Mouse (Mus musculus): Measurements from ENCODE around the gene Hsdl2.
A peak's percentile ranks its signal among the peaks of the same experiment; 100 is the strongest.

The Hsdl2 gene

DNA sequence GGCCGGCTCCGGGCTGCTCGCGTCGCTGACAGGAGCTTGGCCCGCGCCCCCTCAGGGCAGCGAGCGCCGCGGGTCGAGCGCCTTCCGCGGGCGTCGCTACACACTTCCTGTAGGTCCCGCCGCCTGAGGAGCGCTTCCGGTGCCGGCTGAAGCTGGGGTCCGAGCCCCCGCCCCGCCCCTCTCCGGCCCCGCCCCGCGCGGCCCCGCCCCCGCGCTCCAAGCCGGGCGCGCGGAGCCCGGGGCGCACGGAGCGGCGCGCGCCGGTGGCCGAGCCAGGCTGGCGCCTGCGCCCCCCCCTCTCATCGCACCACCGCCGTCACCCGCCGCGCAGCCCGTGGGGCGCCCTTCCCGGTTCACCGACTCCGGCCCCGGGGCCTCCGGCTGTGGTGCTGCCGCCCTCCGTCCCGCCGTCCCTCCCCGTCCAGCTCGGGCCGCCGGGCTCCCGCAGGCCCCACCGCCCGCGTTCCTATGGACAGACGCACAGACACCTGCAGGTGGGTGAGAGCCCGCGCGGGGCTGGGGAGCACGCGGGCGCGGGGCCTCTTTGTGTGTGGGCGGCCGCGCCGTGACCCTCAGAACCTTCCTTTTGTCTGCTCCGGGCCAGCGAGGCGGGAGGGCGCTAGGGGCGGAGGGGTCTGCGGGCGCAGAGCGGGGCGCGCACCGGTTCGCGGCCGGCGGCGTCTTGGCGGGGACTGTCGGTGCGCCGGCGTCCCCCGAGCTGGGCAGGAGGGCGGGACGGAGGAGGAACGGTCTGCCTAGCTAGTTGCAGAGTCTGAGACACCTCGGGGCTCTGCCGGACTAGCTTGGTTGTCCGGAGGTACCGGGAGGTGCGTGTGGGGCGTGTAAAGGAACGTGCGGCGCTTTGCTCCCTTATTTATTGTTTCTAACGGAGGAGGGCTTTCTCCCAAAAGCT lies 44.9 kb downstream of the Hsdl2 start, which contains the start of gene E130308A19Rik:
TSS of gene E130308A19Rik (plus strand) at position 214 of the 913 bp plus-strand sequence.
- peak; percentile 73 for DNase-seq (ENCODE audit: low spot score)

DNA sequence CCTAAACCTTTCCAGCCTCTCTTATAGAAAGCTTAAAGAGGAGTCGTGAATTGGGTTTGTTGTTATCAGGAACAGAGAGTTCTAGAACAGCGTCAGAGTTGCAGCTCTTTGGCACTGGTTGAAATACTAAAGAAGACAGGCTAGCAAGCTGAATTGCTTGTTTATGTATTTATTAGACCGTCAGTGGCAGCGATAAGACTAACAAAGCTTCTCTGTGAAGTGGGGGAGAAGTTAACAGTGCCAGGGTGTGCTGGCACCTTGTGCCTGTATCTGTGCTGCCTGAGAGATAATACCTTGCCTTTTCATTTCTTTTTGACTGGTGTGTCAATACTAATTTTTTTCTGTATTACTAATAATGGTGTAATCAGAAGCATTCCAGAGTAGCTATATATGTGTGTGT lies 46.9 kb downstream of the Hsdl2 start:
- DNase-seq (ENCODE audit: low spot score) = no peak

DNA sequence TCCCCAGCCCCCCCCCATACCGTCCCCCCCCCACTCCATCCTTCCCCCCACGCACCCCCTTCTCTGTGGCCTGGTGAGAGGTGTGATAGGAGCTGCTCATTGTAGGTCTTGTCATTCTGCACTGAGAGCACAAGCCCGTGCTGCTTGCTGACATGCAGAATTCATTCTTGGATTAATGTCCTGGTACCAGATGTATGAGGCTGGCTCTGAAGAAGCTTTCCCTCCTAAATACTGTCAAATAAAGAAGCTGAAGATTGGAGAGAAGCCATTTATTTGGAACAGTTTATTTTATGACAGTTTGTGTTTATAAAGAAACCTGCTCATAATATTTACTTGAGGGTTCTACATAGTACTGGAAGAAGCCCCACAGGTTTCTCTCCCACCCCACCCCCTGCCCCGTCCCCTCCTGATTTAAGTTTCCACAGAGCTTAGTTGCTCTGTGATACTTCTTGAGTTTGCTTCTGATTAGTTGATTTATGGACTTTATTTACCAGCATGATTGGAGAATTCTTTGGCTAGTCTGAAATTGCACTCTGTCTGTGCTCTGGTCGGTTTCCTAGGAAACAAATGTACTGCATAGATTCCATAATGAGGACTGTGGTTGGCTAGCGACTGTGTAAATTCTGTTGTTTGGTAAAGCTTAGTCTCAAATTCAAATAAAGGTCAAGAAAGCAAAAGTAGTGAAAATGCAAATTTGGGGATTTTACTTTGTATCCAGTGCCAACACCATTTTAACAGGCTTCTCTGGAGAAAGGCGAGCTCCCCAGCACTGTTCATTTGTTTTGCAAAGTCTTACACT lies 47.9 kb downstream of the Hsdl2 start:
- DNase-seq (ENCODE audit: low spot score) = no peak

DNA sequence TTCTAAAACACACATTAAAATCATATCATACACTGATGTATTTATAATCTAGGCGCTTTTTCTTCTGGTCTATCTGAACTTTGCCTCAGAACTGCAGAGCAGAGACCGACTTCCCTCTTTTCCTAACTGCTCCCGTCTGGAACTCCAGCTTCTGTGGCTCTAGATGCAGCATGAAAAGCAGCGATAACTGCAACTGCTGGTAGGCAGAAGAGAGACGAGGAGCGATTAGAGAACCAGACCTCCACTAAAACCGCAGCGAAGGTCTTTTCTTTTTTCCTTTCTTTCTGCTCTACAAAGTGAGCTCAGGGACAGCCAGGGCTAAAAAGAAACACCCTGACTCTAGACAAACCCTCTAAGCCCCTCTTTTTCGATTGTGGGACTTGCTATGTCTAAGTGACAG lies 48.8 kb downstream of the Hsdl2 start:
- DNase-seq (ENCODE audit: low spot score) = no peak

DNA sequence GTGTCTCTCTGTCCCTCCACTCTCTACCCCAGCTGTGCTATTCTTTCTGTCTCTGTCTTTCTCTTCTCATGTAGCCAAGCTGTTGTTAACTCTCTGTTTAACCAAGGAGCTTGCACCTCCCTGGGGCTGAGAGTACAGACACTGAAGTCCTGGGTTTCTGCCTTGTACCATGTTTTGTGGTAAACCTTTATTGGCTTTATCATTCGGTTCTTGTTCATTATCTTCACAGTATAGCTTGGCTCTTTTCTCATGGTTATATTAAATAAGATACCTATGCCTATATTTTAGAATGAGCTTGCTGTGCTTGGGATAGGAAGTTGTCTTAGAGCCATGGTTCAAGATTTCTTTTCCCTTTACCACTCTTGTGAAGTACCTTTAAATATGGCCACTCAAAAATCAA lies 53.2 kb downstream of the Hsdl2 start:
- DNase-seq (ENCODE audit: low spot score) = no peak

DNA sequence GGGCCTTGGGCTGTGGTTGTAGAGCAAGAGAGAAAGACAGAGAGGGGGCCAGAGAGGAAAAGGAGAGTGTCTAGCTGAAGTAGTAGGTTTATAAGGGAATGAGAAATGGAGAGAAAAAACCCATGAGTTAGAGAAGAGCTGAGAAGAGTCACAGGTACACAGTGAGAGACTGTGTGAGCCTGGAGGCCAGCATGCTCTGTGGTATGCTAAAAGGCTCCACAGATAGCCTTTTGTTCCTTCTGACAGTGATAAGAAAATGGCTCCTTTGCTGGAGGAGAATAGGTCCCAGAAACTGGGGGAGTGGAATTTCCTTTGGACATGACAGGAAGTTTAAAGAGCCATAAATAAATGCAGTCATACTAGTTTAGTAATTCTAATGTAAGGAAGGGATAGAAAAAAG lies 57.8 kb downstream of the Hsdl2 start:
- no peak for DNase-seq (ENCODE audit: low spot score)

DNA sequence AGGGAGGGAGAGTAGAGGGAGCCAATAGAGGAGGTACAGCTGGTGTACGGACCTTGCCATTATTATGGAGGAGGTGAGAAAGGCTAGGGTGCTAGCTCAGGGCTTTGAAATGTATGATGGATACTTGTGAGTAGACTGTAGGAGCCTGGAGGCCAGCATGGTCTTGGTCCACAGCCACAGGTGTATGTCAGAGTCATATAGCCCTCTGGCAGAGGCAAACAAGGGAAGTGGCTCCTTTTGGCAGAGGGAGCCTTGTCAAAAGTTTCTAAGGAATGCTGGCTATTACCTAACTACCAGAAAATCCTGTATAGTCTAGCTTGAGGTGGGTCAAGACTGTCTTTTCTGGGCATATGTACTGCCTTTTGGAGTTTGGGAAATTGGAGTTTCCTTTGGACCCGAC lies 59.4 kb downstream of the Hsdl2 start:
- no peak for DNase-seq (ENCODE audit: low spot score)

DNA sequence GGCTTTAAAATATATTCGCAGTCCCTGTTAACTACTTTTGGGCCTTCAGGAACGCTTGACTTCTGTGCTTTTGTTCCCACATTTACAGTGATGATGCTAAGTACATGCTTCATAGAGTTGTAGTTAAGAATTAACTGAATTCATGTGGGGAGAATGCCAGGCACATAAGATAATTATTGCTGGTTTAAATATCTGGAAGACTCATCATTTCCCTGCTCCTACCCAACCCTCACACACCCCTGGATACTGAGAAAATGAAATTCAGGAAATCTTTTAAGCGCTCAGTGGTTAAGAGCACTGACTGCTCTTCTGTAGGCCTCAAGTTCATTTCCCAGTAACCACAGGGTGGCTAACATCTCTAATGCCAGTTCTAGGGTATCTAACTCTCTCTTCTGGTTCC lies 60.7 kb downstream of the Hsdl2 start:
- DNase-seq (ENCODE audit: low spot score) = no peak

DNA sequence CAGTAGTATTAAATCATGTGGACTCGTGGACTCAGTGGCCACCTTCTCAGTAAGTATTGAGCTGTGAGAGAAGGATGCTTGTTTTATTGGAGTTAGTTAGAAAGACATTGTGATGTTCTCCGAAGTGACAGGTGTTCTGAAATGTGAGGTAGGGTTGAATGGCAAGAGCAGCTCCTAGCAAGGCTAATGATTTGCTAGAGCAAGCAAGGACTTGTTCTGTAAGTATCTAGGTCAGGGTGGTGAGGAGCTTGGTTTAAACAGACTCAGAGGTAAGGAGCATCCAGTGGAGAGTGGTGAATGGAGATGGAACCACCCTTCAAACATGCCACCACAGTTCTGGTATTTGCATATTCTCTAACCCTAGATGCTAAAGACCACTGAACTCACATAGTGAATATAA lies 61.3 kb downstream of the Hsdl2 start:
- DNase-seq (ENCODE audit: low spot score) = no peak

DNA sequence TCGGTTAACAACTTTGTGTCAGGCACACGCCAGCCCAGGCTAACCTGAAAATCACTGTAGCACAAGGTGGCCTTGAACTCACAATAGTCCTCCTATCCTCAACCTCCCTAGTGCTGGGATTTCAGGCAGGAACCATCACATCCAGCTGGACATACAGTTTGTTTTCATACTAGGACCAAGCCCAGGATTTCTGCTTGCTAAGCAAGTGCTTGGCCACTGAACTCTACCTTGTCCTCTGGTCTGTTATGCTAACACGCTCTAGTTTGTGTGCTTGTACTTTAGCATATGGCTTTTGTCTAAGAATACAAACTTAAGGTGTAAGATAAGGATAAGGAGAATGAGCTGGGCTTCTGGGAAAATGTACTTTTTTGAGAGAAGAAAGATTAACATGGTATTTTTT lies 63.1 kb downstream of the Hsdl2 start:
- DNase-seq (ENCODE audit: low spot score) = no peak

DNA sequence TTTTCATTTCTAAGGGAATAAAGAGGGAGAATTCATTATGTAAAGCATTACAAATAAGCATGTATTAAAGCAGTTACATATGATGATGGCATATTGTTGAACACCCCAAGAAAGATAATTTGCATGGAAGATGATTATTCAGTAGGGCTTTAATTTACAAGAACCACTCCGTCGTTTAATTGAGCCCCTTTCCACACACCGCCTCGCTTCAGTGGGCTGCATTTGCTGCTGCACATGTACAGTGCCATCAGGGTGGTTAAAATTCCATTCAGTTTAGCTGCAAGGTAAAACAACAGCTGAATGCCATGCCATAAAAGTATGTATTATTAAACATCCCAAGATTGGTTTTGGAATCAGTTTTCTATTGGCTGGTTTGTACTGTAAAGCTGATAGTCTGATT lies 63.6 kb downstream of the Hsdl2 start:
- no peak for DNase-seq (ENCODE audit: low spot score)

DNA sequence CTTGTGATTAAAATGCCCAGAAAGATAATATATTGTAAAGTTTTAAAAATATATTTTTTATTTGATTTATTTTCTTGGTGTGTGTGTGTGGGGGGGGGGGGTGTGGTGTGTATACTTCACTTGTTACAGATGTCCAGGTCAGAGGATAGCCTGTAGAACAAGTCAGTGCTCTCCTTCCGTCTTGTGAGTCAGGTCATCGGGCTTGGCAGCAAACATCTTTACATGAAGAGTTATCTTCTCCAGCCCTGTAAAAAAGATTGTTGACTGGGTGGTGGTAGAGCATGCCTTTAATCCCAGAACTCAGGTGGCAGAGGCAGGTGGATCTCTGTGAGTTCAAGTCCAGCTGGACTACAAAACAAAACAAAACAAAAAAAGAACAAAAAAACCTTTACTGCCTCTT lies 64.2 kb downstream of the Hsdl2 start:
- DNase-seq (ENCODE audit: low spot score) = no peak

DNA sequence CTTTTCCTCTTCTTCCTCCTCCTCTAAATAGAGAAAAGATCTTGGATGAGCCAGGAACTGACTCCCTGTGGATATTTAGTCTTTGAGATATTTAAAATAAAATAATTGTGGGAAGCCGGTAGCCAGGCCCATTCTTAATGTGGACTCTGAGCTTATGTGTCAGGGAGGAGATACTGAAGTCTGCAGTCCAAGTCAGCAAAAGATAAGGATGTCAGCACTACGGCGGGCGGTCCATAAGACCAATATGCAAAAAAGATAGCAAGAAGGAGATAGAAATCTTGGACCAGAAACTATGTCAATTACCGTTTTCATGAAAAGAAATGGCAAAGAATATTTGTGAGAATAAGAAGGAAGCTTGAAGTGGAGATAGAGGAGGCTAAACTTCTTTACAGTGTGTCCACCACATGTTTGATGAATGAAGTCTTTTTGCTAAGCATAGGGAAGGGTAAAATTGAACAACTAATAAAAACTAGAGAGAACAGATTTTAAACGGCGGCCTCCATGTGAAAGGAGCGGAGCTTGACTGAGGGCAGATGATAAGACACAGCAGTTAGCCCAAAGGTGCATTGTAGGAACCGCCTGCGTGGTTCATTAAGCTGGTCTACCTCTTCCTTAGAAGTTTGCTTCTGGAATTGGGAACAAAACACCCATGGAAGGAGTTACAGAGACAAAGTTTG lies 64.8 kb downstream of the Hsdl2 start:
- no peak for DNase-seq (ENCODE audit: low spot score)

DNA sequence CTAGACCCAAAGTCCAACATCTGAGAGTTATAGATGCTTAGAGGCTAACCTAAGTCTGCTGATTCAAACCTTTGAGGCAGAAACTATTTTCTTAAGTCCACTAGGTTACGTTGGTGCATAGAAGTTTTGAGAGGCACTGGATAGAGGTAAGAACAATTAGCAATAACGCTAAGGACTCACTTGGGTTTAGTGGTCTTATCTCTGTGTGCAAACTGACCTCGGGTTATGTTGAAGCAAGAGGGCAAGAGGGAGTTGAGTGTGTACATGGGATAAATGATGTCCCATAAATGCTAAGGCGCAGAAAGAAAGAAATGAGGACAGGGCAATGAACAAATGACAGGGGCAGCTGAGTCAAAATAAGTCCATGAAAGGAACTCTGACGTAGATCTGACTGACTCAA lies 67.8 kb downstream of the Hsdl2 start:
- DNase-seq (ENCODE audit: low spot score) = no peak

DNA sequence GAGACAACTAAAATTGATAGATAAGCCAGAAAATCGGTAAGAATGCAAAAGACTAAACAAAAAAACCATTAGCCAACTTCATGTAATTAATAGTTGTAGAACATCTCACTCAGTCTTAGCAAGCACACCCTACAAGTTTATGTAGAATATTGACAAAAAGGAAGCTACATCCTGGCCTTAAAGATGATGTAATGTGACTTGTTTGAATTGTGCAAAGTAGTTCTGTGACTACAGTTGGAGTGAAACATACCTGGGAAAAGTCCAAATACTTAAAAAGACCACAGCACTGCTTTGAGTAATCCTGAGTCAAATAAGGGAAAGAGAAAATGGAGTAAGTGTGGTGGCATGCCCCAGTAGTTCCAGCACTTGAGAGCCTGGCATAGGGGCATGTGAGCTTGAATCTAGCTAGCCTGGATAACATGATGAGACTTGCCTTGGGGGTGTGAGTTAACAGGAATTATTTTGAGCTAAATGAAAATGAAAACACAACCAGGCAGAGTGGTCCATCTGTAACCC lies 70.9 kb downstream of the Hsdl2 start:
- DNase-seq (ENCODE audit: low spot score) = no peak

DNA sequence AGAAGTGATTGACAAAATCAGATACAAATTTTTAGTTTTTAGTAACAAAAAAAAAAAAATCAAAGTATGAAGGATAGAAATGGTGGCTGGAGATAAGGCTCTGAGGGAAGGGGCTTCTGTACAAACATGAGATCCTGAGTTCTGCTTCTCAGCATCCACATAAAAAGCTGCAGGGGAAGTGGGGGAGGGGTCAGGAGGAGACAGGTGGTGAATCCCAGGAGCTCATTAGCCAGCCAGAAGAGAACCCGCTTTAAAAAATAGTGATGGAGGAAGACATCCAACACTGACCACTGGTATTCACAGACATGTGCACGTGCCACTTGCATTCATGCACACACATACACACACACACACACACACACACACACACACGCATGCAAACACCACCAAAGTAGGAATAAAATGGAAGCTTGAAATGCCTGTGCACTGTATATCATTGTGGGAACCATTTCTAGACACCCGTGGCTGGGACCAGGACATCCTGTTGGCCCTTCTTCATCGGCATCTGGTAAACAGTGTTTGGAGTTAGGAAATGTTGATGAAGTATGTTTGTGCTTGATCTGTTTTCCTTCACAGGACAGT lies 74.8 kb downstream of the Hsdl2 start:
- DNase-seq (ENCODE audit: low spot score) = no peak

DNA sequence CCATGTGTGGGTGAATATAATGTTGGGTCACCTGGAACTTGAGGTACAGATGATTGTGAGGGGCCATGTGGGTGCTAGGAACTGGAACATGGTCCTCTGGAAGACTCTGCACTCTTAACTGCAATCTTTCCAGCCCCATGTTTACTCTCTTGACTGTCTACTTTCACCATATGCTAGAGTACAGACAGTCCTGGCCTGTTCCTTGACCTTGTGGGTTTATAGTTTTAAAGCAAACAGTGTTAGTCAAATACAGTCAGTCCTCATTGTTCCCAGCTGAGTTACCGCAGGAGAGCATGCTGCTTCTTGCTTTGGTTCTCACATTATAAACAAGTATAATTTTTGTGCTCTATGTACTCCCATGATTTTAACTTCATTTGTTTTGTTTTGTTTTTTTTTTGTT lies 80.8 kb downstream of the Hsdl2 start:
- no peak for DNase-seq (ENCODE audit: low spot score)

DNA sequence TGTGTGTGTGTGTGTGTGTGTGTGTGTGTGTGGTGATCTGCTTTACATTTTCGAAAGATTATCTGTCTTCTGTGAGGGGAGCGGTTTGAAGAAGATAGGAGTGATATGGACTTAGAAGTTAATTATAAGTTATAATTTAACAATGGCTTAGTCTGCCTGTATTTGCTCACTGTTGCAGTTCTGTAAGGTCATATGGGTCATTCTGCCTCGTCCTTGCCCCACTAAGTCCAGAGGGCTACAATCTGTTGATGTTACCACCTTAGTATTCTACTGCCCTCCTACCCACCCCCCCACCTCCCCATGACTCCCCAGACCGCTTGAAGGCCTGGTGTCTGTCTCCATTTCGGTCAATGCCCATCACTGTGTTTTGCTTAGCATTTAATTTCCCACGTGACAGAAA lies 82.1 kb downstream of the Hsdl2 start:
- DNase-seq (ENCODE audit: low spot score) = no peak

DNA sequence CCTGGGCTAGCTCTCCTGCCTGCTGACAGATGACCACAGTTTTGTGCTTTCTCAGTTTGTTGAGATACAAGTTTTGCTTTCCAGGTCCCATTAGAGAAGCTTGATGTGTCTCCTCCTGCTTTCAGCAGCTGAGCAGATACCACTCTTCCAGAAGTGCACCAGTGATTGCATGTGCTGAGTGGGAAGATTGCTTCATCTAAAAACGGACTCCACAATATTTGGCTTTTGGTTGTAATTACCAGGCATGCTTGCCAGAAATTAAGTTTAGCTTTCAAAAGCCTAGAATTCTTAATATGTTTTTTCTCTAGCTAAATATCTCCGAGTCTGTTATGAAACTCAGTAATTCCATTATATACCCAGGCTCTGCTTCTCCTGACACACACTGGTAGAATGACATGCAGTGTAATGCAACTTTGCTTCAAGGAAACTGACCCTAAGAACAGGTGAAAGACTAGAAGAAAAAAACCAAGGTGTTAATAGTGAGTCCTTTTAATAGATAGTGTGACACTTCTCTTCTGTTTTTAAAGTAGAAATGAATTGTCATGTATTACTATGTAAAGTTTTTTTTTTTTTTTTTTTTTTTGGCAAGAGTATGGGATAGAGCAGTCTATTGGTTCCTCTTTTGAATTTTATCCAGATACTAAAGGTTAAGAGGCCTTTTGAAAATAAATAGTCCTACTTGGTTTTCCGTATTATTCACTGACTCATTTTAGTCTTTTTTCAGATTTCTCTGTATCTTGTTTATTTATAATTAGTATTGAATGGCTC lies 85.4 kb downstream of the Hsdl2 start:
- DNase-seq (ENCODE audit: low spot score) = no peak

DNA sequence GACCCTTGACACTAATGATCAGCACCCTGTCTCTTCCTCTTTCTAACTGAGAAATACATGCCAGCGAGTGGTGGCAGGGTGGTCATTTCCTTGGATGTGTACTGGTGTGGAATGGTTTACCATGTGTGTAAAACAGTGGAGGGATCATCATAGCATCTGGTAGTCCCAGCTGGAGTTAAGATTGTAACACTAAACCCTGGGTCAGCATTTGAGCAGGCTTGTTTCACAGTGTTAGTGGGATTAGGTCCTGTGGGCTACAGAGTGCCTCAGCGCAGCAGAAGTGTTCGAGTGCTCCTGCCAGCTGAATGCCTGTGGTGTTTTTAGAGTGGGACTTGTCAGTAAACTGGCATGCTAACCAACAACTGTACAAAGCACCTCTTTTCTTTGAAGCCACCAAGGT lies 86.7 kb downstream of the Hsdl2 start:
- DNase-seq (ENCODE audit: low spot score) = no peak
